Mouse (Mus musculus) liver, embryonic 14.5 days (tissue): ENCODE measurements around the gene Flywch2.

Experiments used
- CTCF ChIP-seq: IDR thresholded peaks from 2 replicates; pipeline ENCODE4 v1.5.1; 2016; ENCODE audit warnings: antibody characterized with exemption, low read depth, control low read depth
- EP300 ChIP-seq: IDR thresholded peaks from 2 replicates; pipeline ENCODE4 v1.6.1; 2016; ENCODE audit warnings: antibody characterized with exemption, low read depth

DNA sequence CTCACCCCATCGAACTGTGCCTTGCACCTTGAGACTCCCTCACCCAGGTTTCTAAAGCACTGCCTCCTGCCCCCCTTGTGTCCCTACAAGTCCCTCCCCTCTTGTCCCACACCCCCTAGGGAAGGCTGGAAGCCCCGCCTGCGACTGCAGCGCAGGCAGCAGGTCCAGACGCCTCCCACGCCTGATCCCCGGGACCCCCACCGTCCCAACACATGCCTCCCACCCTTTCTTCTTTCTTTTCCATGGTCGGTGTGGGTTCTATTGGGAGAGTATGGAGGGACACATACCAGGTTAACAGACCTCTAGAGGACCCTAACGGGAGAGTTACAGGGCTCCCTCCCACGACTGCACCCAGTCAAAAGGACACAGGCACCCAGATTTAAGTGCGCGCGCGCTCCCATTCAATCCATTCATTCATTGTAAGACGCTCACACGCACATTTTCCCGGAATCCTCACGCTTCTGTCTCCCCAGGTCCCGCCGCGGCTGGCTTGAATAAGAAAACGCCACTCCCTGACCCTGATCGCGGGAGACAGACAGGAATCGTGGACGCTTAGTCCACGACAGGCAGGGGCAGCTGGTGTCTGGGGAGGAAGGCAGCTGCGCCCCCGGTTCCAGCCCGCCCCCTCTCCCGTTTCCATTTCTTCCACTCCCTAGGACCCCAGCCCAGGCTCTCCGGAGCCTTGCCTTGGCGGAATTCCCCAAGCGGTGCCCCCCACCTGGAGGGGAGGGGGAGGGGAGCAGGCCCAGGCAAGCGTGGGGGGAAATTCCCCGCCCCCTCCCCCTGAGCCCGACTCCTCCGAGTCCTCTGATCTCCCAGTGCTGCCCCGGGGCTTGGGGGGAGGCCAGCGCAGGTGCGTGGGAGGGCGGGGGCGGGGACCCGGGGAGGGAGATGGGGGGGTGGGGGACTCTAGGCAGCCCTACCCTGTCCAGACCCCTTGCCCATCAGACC lies 40.3 kb downstream of the Flywch2 start, which contains the start of gene Kremen2:
- no peak for TF ChIP-seq CTCF
- TF ChIP-seq EP300: no peak
